Mouse (Mus musculus) myocyte (in vitro differentiated cells): ENCODE data around the gene Kcnh7.

Experiments
- MYOG ChIP-seq, 3 experiments: IDR thresholded peaks; one replicate each; pipeline ENCODE4 v1.6.1; 2011; ENCODE audit warnings: control low read depth in 2 of 3, low read depth in 2 of 3, mild to moderate bottlenecking in 2 of 3; ENCODE audit not compliant: insufficient read length in 2 of 3, control insufficient read depth in 1 of 3, insufficient read depth in 1 of 3
- POLR2A ChIP-seq: IDR thresholded peaks from one replicate; pipeline ENCODE4 v1.6.1; 2011; ENCODE audit warnings: low read depth, mild to moderate bottlenecking, control low read depth, moderate library complexity; ENCODE audit not compliant: insufficient read length
- POLR2AphosphoS2 ChIP-seq: IDR thresholded peaks from one replicate; pipeline ENCODE4 v1.6.1; 2011; ENCODE audit warnings: low read depth, control low read depth; ENCODE audit not compliant: insufficient read length
- SRF ChIP-seq: IDR thresholded peaks from one replicate; pipeline ENCODE4 v1.6.1; 2011; ENCODE audit warnings: low read depth; ENCODE audit not compliant: control insufficient read depth, insufficient read length
- TCF12 ChIP-seq: IDR thresholded peaks from one replicate; pipeline ENCODE4 v1.6.1; 2011; ENCODE audit warnings: mild to moderate bottlenecking, control low read depth; ENCODE audit not compliant: poor library complexity, insufficient read depth, severe bottlenecking
- USF1 ChIP-seq: IDR thresholded peaks from one replicate; pipeline ENCODE4 v1.6.1; 2011; ENCODE audit warnings: low read depth, mild to moderate bottlenecking, control low read depth, moderate library complexity

GRCm38 (mm10) chr2:62816016-62816415, 368.1 kb downstream of the Kcnh7 start:
- no peak for TF ChIP-seq MYOG (IDR thresholded peaks at IDR 0.05; ENCODE audit: control insufficient read depth in 1 of 3, insufficient read depth in 1 of 3, insufficient read length in 2 of 3, low read depth in 2 of 3)
- TF ChIP-seq POLR2AphosphoS2 = no peak
- TF ChIP-seq POLR2A = no peak
- no peak for TF ChIP-seq USF1
- no peak for TF ChIP-seq SRF
- TF ChIP-seq TCF12 = no peak
